Mouse (Mus musculus): ENCODE data around the gene Cchcr1.

Cchcr1 gene

GRCm38 (mm10) chr17:35514756-35515155, 2.1 kb upstream of the Cchcr1 start:
- no peak for DNase-seq (ENCODE audit: low spot score)

- DNase-seq (ENCODE audit: low spot score) = no peak
Measured at GRCm38 (mm10) chr17:35515911-35516640, 824 bp upstream of the Cchcr1 start.

DNA sequence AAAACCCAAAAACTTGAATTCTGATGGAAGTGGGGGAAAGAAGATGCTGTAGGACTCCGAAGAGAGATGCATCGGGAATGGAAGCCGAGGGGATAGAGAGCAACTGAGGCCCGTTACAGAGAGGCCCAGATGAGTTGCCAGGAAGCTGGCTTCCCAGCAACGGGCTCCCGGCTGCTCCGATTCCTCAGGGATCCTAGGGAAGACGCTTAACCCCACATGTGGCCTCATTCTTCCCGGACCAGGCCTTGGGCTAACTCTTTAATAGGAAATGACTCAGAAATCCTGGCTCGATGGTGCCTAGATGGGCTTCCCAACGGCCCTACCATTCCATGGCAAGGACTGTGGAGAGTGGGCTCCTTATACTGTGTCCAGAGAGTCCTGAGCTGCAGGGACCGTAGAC, 626 bp downstream of the Cchcr1 start:
- DNase-seq (ENCODE audit: low spot score) = no peak

DNA sequence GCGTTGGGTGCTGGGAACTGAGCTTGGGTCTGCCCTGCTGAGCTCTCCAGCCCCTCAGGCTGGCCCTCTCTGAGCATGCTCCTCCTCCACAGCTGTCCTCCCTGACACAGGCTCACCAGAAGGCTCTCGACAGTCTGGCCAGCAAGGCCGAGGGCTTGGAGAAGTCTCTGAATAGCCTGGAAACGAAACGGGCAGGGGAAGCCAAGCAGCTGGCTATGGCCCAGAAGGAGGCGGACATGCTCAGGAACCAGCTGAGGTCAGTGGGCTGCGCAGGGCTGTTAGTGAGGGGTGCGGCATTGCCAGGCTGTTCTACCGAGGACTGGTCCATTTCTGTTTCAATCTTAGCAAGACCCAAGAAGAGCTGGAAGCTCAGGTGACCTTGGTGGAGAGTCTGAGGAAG, 7.5 kb downstream of the Cchcr1 start:
- DNase-seq (ENCODE audit: low spot score) = no peak

GRCm38 (mm10) chr17:35526644-35527043, 9.7 kb downstream of the Cchcr1 start:
- DNase-seq (ENCODE audit: low spot score) = no peak

- DNase-seq (ENCODE audit: low spot score) = no peak
Measured at GRCm38 (mm10) chr17:35532360-35532759, 15.5 kb downstream of the Cchcr1 start.

DNA sequence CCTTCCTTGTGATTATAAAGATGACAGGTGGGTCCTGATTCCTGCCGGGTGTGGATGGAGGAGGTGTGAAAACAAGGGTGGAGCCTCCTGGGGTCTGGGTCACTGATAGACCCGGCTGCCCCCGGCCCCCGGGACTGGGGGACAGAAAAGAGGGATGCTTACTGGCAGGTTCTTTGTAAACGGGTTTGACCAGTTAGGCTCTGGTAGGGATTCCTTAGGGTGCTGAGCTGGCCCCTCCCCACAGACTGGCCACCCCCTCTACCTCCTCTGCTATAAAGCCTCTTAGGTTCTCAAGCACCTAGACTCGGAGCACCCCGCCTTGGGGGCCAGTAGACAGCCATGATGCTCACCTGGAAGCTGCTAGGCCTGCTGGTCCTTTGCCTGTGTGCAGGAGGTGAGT, 16.0 kb downstream of the Cchcr1 start, which contains the start of gene Psors1c2:
Psors1c2 (plus strand) TSS at position 301 of the 400 bp plus-strand sequence.
- DNase-seq (ENCODE audit: low spot score) = no peak

DNA sequence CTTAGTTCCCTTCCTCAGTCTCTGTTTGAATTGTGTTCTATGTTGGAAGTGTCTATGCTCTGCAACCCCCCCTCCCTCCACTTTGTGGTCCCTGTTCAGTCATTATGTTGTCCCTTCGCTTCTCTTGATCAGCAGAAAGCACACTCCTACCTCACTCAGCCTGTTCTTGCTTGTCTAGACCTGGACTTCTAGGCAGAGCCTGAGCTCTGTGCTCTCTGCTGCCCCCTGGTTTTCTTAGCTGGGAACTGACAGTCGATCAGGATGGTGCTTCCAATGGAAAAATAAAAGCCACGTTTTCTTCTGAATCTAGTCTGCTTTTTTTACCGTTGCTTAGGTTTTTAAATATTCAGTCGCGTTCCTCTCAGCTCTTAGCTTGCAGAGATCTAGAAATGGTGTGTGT, 17.4 kb downstream of the Cchcr1 start:
- peak; percentile 56 for DNase-seq (ENCODE audit: low spot score)

- DNase-seq (ENCODE audit: low spot score) = no peak
Measured at GRCm38 (mm10) chr17:35537421-35537820, 20.5 kb downstream of the Cchcr1 start.

- no peak for DNase-seq (ENCODE audit: low spot score)
Measured at GRCm38 (mm10) chr17:35538476-35538875, 21.6 kb downstream of the Cchcr1 start.

- no peak for DNase-seq (ENCODE audit: low spot score)
Measured at GRCm38 (mm10) chr17:35539540-35539939, 22.6 kb downstream of the Cchcr1 start.

DNA sequence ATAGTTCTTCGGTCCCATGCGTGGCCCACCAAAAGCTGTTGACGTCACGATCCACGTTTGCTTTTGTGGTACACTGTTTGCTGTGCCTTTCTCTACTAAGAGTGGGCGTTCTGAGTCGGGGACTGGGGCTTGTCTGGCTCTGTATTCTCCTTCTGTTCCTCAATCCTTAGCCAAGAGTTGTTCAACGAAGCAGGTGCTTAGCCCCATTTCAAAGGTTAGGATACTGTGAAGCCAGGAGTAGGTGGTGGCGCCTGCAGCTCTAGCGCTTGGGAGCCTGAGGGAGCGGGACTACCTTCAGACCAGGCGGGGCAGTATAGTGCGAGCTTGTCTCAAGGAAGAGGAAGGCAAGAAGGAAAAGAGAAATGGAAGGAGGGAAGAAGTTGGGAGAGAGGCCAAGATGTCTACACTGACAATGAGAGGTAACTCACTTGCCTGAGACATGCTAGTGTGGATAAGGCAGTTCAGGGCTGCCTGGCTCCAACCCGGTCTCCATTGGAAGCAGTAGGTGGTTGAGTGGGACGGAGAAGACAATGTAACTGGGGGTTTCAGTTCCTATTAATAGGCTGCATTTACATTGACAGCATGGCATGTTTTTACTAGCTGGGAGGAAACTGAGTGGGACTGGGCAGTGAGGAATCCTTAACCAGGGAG, 26.0 kb downstream of the Cchcr1 start:
- no peak for DNase-seq (ENCODE audit: low spot score)

GRCm38 (mm10) chr17:35543412-35543861, 26.5 kb downstream of the Cchcr1 start:
- DNase-seq (ENCODE audit: low spot score) = no peak

- DNase-seq (ENCODE audit: low spot score) = no peak
Measured at GRCm38 (mm10) chr17:35544001-35544400, 27.1 kb downstream of the Cchcr1 start.

- no peak for DNase-seq (ENCODE audit: low spot score)
Measured at GRCm38 (mm10) chr17:35544680-35545079, 27.8 kb downstream of the Cchcr1 start.

- no peak for DNase-seq (ENCODE audit: low spot score)
Measured at GRCm38 (mm10) chr17:35547465-35547864, 30.6 kb downstream of the Cchcr1 start.

DNA sequence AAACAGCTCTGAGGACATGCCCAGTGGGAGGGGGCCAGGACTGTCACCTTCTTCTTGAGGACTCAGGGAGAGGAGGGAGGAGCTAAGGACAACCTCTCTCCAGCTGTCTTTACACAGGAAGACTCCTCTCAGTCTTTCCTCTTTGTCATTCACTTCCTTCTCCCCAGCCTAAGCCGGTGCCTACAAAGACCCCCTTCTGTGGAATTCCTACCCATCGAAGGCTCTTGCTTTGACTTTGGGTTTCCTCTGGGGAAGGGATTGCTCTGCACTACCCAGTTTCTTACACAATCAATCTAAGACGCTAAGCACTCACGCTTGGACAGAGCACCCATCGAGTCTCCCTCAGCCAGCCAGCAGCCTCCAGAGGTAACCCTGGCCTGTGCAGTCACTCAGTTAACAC, 31.7 kb downstream of the Cchcr1 start:
- no peak for DNase-seq (ENCODE audit: low spot score)

DNA sequence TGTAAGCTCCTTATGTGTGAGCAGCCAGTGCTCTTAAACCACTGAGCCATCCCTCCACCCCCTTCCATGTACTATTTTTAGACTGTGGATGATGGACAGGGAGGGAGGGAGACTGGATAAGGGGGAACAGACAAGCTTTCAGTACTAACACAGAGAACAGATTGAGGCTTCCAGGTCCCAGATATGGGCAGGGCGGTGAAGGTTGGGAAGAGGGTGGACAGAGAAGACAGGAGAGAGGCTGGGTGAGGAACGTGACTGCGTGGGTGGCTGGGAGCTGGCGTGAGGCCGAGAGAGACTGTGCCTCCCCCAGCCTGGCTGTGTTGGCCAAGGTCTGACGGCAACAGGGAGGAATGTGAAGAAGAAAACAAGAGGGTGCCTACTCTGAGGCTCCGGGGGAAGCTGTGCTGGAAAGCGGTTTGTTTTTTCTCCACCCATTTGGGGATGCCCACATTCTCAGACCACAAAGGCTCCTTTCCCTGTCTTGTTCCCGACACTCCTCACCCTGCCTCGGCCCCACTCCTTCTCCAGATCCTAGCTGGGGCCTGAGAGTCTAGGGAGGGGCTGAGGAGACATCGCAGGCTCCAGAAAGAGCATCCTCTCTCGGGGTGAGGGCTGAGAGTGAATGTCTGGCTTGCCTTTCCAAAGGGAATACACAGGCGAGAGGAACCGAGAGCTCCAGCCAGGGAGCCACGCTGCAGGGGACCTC, 32.7 kb downstream of the Cchcr1 start:
- peak; percentile 59 for DNase-seq (ENCODE audit: low spot score)

DNA sequence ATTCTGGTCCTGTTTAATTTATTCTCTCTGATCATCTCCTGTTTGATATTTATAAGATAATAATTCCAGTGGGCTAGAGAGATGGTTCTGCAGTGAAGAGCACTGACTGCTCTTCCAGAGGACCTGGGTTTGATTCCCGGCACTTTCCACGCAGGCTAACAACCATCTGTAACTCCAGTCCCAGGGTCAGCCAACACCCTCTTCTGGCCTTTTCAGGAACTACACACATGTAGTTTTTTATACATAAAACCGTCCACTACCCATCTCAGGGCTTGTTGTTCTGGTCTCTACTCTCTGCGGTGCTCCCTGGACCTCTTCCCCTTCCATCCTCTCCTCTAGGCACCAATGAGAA, 33.2 kb downstream of the Cchcr1 start:
- no peak for DNase-seq (ENCODE audit: low spot score)

- DNase-seq (ENCODE audit: low spot score) = no peak
Measured at GRCm38 (mm10) chr17:35550871-35551270, 34.0 kb downstream of the Cchcr1 start.

DNA sequence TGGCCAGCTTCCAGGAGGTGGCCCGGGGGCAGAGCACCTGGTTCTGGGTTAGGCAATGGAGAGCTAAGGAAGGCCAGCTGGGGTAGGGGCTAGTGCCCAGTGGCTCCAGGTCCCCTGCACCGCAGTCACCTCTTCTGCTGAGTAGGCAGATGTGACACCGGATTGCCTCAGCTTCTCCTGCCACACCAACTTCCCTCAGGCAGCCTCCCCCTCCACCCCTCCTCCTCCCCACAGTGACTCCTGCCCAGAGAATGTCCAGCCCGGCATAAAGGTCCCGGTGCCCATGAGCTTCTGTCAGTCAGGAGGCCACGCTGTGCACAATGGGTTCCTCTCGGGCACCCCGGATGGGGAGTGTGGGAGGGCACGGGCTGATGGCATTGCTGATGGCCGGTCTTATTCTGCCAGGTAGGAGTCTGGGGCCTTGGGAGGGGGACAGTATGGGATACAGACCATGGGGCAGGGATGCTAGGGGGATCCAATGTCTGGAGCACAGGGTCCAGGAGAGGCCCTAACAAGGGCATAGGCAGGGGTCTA, 35.0 kb downstream of the Cchcr1 start, which contains the start of gene Cdsn:
Cdsn (plus strand) TSS at position 248 of the 534 bp plus-strand sequence.
- no peak for DNase-seq (ENCODE audit: low spot score)

DNA sequence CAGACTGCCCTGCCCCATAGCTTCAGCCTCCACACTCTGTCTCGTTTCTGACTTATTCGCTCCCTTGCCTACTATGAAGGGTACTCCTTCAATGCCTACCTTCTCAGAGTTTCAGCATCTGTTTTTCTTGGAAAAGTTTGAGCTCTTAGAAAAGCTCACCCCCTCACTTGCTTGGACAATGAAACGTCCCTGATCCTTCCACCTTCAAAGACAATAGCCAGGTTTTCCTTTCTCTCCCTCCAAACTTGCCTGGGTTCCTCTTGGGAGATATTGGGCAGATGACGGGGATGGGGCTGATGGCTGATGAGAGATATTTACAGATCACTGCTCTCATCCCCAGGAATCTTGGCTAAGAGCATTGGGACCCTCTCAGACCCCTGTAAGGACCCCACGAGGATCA, 37.4 kb downstream of the Cchcr1 start:
- DNase-seq (ENCODE audit: low spot score) = no peak
